Mouse (Mus musculus) CH12F3 (cell line): Measurements from ENCODE around the gene 4932438A13Rik.

Experiments
- in situ Hi-C: fragments of 300-500 bp; cut with MboI; formaldehyde crosslinking; loops from 2 replicates; pipeline ENCODE4 v1.14.3; 2020; ENCODE audit warnings: low sequenced_read_pairs

4932438A13Rik gene

DNA sequence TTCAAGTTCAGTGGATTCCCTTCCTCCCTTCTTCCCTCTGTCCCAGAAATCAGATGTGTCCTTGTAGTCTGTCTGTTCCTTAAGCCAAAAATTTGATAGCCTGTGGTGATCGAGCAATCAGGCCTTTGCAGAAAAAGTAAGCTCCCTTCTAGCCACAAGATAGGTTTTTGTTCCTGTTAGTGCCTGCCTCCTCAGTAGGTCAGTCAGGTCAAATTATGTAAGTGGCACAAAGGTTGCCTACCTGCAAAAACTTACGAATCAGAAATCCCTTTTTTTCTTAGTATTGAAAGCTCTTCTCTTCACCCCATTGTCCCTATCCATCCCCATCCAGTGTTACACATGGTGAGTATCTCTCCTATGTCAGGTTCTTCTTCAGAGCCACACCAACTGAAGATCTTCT is 54.9 kb downstream of the 4932438A13Rik start:
- in situ Hi-C loops, result no loop called here

DNA sequence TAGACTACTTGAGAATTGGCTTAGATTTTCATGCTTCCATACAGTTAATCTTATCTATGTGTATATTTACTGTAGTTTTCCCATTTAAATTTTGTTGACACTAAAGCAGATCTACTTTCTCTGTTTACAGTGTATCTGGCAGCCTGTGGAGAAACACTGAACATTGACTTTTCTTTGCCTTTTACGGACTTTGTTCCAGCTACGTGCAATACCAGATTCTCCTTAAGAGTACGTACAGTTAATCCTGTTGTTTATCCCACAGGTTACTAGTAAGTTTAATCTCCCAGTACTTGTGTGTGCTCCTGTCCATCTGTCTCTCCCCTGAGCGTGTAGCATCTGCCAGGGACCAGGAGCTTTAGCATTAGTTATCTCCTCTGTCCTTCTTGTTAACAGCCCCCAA is 55.4 kb downstream of the 4932438A13Rik start:
- in situ Hi-C loops, result no loop called here

DNA sequence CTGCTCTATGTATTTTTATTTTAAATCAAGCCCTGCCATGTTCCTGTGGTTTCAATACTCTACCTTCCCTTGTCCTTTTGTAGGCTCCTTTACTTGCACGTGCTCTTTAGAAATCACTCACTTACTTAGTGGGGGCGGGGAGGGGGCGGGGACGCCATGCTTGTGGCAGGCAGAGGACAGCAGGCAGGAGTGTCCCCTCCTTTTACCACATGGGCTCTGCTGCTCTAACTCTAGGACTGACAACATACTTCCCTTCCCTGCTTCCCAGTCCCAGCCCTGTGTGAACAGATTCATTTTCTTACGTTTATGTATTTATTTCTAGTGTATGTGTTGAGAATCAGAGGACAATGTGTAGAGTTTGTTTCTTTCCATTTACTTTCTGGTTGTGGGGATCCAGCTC is 78.7 kb downstream of the 4932438A13Rik start:
- in situ Hi-C loops, result no loop called here

DNA sequence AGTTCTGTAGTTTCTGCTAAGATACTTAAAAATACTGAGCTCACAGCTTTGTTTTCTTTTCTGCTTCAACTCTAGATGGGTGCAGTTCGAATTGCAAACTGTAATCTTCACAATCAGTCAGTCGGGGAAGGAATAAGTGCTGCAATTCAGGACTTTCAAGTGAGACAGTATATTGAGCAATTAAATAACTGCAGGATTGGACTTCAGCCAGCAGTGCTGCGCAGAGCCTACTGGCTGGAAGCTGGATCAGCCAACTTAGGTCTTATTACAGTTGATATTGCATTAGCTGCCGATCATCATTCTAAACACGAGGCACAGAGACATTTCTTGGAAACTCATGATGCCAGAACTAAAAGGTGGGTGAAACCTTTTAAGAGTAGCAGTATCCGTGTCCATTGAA is 79.2 kb downstream of the 4932438A13Rik start:
- in situ Hi-C loops, result no loop called here

DNA sequence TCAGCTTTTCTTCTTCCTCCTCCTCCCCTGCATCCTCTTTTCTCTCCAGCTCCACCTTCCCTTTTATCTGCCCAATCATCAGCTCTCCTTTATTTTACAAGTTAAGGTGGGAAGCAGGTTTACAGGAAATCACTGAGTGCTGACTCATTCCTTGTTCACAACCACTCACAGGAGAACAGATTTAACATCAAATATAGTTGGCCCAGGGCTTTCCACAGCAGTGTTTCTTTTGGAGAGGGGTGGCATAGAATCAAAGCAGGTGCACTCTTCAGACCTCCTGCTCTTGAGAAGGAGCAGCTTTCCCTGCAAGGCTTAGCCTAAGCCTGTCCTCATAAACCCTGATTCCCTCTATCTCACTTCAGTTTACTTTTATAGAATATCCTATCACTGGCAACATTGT is 80.8 kb downstream of the 4932438A13Rik start:
- in situ Hi-C loops, result no loop called here

DNA sequence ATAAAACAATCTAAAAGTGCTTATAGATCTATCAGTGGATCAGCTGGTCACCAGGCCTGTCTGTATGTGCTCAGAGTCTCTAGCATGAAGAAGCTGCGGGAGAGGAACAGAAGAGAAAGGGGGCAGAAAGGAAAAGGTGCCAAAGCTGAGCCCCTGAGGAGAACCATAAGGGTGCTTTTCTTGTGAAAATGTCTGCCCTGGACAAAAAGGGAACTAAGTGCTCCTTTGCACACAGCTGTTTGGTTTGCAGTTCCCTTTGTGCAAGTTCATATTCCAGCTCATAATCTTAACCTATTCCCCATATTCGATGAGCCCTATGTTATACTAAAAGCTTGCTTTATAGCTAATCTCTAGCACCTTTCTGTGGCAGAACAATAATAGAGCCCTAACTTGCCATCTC is 175.1 kb downstream of the 4932438A13Rik start:
- in situ Hi-C loops, result no loop called here

DNA sequence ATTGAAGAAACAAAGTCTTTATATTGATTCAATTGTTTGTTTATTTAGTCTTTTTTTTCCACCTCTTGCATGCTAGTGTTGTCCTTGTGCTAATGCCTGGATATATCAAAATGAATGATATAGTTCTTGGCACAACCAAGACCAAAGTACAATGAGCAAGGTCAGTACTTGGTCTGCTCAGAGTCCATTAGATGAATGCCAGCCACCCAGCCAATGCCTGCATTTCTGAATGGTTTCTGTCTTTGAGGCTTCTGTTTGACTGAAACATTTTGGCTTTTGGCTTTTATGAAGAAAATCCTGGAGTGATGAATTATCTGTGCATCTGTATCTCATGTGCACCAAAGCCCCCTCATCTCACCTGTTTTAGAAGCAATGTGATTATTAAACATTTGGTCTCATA is 176.9 kb downstream of the 4932438A13Rik start:
- in situ Hi-C loops, result no loop called here

DNA sequence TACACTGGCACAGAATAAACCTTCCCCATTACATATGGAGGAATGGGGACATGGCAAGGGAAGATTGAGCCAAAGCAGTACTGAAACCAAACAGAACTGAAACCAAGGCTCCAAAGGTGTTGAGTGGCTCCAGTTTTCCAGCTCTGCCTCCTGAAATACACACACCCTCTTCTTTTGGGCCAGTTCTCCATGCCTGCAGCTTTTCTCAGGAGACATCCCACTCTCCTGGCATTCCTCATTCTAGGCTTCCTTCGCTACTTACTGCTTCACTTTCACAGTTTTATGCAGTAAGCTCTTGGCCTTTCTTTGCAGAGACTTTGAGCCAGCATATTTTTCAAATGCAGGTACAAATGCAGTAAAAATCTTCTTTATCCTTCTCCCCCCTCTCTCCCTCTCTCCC is 188.6 kb downstream of the 4932438A13Rik start:
- in situ Hi-C loops, result no loop called here

DNA sequence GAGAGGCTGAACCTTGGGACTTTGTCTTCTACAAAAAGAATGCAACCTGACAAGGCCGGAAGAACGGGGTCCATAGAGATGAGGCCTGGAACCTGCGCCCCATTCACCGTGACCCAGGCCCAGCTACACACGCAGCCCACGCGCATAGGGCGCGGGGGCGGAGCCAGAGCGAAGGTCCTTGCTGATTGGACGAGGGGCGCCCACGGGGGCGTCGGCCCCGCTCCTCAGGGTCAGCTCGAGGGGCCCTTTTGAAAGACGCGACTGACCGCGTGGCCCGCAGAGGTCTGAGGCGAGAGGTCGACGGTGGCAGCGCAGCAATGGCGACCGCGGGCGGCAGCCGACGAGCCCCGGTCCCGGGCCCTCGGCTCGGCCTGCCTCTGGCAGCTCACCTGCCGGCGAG is 200.5 kb downstream of the 4932438A13Rik start, which contains the start of gene Adad1:
Adad1 (plus strand) TSS at position 122 of the 400 bp plus-strand sequence.
- in situ Hi-C loops, result no loop called here

DNA sequence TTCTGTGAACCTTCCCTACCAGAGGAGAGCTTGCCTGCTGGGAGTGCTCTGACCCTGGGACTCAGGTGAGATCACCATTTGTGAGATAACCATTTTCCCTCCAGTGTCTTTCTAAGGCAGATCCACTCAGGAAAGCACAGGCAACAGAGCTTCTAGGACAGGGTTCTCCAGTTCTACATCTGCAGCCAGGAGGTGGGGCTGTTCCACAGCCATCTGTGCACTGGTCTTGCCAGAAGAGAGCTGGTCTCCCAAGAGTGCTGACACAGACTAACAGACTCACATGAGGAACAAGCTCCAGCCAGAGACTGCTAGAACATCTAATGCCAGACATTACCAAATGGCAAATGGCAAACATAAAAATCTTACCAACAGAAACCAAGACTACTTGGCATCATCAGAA is 210.3 kb downstream of the 4932438A13Rik start:
- in situ Hi-C loops, result no loop called here

DNA sequence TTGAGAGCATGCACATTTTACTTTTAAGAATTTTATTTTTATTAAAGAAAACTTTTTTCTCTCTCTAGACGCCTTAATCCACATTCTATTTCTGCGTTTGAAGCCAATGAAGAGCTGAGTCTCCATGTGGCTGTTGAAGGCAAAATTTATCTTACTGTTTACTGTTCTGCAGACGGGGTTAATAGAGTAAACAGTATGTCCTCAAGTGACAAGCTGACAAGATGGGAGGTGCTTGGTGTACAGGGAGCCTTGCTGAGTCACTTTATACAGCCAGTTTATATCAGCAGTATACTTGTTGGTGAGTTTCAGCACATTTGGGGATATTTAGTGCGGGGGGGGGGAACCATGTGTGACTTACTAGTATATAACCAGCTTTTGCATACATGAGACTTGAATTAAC is 222.0 kb downstream of the 4932438A13Rik start:
- in situ Hi-C loops, result no loop called here

DNA sequence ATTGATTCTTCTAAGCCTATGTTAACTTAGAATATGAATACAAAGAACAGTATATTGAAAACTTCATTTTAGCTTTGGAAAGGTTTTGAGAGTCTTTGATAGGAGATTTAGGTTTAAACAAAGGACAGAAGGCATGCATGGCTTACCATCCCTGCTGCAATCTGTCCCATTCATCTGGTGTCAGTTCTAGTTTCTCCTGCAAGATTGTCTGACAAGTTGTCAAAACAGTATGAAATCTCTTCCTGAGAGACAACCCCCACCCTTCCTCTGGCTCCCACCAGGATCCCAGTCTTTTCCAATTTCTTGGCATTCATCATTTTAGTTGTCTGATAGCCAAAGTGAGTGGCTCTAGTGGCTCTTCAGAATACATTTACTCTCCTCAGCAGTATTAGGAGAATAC is 227.8 kb downstream of the 4932438A13Rik start:
- in situ Hi-C loops, result no loop called here
